Mouse (Mus musculus) forebrain, embryonic 14.5 days (tissue): ENCODE measurements around the gene Pkd1l1. TPM values are rescaled to one million over a fixed set of nuclear protein-coding genes. Genes with fewer than 3 reads are reported as not detected.

Source experiments
- ATAC-seq: fragments of 200-750 bp; cut with Nextera tagmentation; 2 replicates; pipeline ENCODE4 v1.8.0; 2017; ENCODE audit warnings: mild to moderate bottlenecking, moderate library complexity
- DNase-seq: peaks from one replicate; pipeline ENCODE4 v3.0.0-alpha.2; 2015; ENCODE audit warnings: low spot score
- H3K27ac ChIP-seq: fragments of 300-500 bp; sonication (generic); 2 replicates; pipeline ENCODE4 v1.5.1; 2014; ENCODE audit warnings: low read depth, mild to moderate bottlenecking, control low read depth, low read length, moderate library complexity
- H3K27me3 ChIP-seq: fragments of 300-500 bp; sonication (generic); replicated peaks from 2 replicates; pipeline ENCODE4 v1.6.1; 2014; ENCODE audit warnings: low read length, control low read depth, mixed read lengths; ENCODE audit not compliant: control insufficient read depth, insufficient read depth
- H3K36me3 ChIP-seq: fragments of 300-500 bp; sonication (generic); 2 replicates; pipeline ENCODE4 v1.6.1; 2014; ENCODE audit warnings: low read length, control low read depth; ENCODE audit not compliant: control insufficient read depth, insufficient read depth
- H3K4me1 ChIP-seq: fragments of 300-500 bp; sonication (generic); 2 replicates; pipeline ENCODE4 v1.6.1; 2014; ENCODE audit warnings: antibody characterized with exemption, low read length, control low read depth; ENCODE audit not compliant: control insufficient read depth, insufficient read depth
- H3K4me2 ChIP-seq: fragments of 300-500 bp; sonication (generic); 2 replicates; pipeline ENCODE4 v1.6.1; 2014; ENCODE audit warnings: mild to moderate bottlenecking, control low read depth, low read length
- H3K4me3 ChIP-seq: fragments of 300-500 bp; sonication (generic); 2 replicates; pipeline ENCODE4 v1.5.1; 2014; ENCODE audit warnings: low read depth, low read length, control low read depth
- H3K9ac ChIP-seq: fragments of 300-500 bp; sonication (generic); 2 replicates; pipeline ENCODE4 v1.6.1; 2014; ENCODE audit warnings: mild to moderate bottlenecking, low read length, control low read depth, moderate library complexity
- H3K9me3 ChIP-seq: fragments of 300-500 bp; sonication (generic); replicated peaks from 2 replicates; pipeline ENCODE4 v1.6.1; 2016; ENCODE audit warnings: low read length, control low read depth, mixed read lengths; ENCODE audit not compliant: control insufficient read depth
- WGBS: fragments of 180-500 bp; shearing (Covaris S2); extraction: QIAGEN DNeasy Blood & Tissue Kit; methylation state at CpG from one replicate; pipeline ENCODE4 v1.1.7; 2014; 5-methylcytosine and 5-hydroxymethylcytosine counted together
- polyA plus RNA-seq: library from polyadenylated mRNA; unstranded; fragments of >200 nt; fragmentation: Nextera tagmentation; extraction: Ambion mirVana; gene quantifications from 2 replicates; pipeline ENCODE4 v1.2.1, GENCODE M21; 2014

Pkd1l1 gene
- polyA plus RNA-seq, 1 experiment from 2014 or later, result 0.08 TPM

- H3K27me3 ChIP-seq, result no peaks in the 10 kb centered on the region
- no peak overlapping the region for H3K27ac ChIP-seq
- no peaks in the 10 kb centered on the region for H3K4me1 ChIP-seq
- H3K36me3 ChIP-seq, result no peaks in the 10 kb centered on the region
- no peaks in the 10 kb centered on the region for H3K9me3 ChIP-seq
- no peak for DNase-seq
- H3K4me3 ChIP-seq, result no peak overlapping the region
- no peak overlapping the region for H3K9ac ChIP-seq
- no peak overlapping the region for H3K4me2 ChIP-seq
- no peak for ATAC-seq
These were observed 125.0 kb downstream of the Pkd1l1 start for GRCm38 (mm10) chr11:8848049-8848448.

- no peak overlapping the region for H3K4me3 ChIP-seq
- H3K27me3 ChIP-seq, result no peaks in the 10 kb centered on the region
- DNase-seq, result no peak
- H3K9ac ChIP-seq, result no peak overlapping the region
- no peaks in the 10 kb centered on the region for H3K9me3 ChIP-seq
- no peaks in the 10 kb centered on the region for H3K4me1 ChIP-seq
- no peaks in the 10 kb centered on the region for H3K36me3 ChIP-seq
- WGBS, result 91% methylated on average over 2 of the region's 2 CpGs
- no peak overlapping the region for H3K27ac ChIP-seq
- H3K4me2 ChIP-seq, result no peak overlapping the region
- no peak for ATAC-seq
These were observed 125.4 kb downstream of the Pkd1l1 start for GRCm38 (mm10) chr11:8847627-8848026.

GRCm38 (mm10) chr11:8836176-8836575 is 136.9 kb downstream of the Pkd1l1 start:
- H3K27me3 ChIP-seq, result no peaks in the 10 kb centered on the region
- no peak overlapping the region for H3K9ac ChIP-seq
- 96% methylated on average over 6 of the region's 6 CpGs for WGBS
- no peaks in the 10 kb centered on the region for H3K4me1 ChIP-seq
- no peaks in the 10 kb centered on the region for H3K36me3 ChIP-seq
- no peak overlapping the region for H3K4me2 ChIP-seq
- no peak for ATAC-seq
- H3K9me3 ChIP-seq, result no peaks in the 10 kb centered on the region
- no peak for DNase-seq
- H3K27ac ChIP-seq, result no peak overlapping the region
- no peak overlapping the region for H3K4me3 ChIP-seq

GRCm38 (mm10) chr11:8834121-8834520 is 138.9 kb downstream of the Pkd1l1 start:
- H3K27ac ChIP-seq, result no peak overlapping the region
- H3K4me1 ChIP-seq, result no peaks in the 10 kb centered on the region
- no peaks in the 10 kb centered on the region for H3K9me3 ChIP-seq
- no peak overlapping the region for H3K4me2 ChIP-seq
- no peak overlapping the region for H3K9ac ChIP-seq
- ATAC-seq, result no peak
- H3K27me3 ChIP-seq, result no peaks in the 10 kb centered on the region
- no peak overlapping the region for H3K4me3 ChIP-seq
- no peaks in the 10 kb centered on the region for H3K36me3 ChIP-seq
- no peak for DNase-seq
- WGBS, result 81% methylated on average over 4 of the region's 4 CpGs

- no peaks in the 10 kb centered on the region for H3K36me3 ChIP-seq
- ATAC-seq, result no peak
- no peaks in the 10 kb centered on the region for H3K27me3 ChIP-seq
- H3K4me2 ChIP-seq, result no peak overlapping the region
- no peak overlapping the region for H3K4me3 ChIP-seq
- H3K9me3 ChIP-seq, result no peaks in the 10 kb centered on the region
- no peaks in the 10 kb centered on the region for H3K4me1 ChIP-seq
- no peak overlapping the region for H3K9ac ChIP-seq
- DNase-seq, result no peak
- no peak overlapping the region for H3K27ac ChIP-seq
- 70% methylated on average over 4 of the region's 4 CpGs for WGBS
These were observed 142.5 kb downstream of the Pkd1l1 start for GRCm38 (mm10) chr11:8830551-8830950.

GRCm38 (mm10) chr11:8829561-8829960 is 143.5 kb downstream of the Pkd1l1 start:
- H3K9ac ChIP-seq, result no peak overlapping the region
- WGBS, result 95% methylated on average over 3 of the region's 3 CpGs
- H3K4me1 ChIP-seq, result no peaks in the 10 kb centered on the region
- H3K36me3 ChIP-seq, result no peaks in the 10 kb centered on the region
- H3K4me3 ChIP-seq, result no peak overlapping the region
- no peak for ATAC-seq
- H3K27ac ChIP-seq, result no peak overlapping the region
- H3K27me3 ChIP-seq, result no peaks in the 10 kb centered on the region
- DNase-seq, result no peak
- H3K9me3 ChIP-seq, result no peaks in the 10 kb centered on the region
- no peak overlapping the region for H3K4me2 ChIP-seq

GRCm38 (mm10) chr11:8828836-8829526 is 144.1 kb downstream of the Pkd1l1 start:
- DNase-seq (no peak), ATAC-seq (no peak)
- H3K4me2 ChIP-seq, result no peak overlapping the region
- H3K9ac ChIP-seq, result no peak overlapping the region
- H3K27ac ChIP-seq, result no peak overlapping the region
- WGBS, result 90% methylated on average over 9 of the region's 9 CpGs
- H3K36me3 ChIP-seq, result no peaks in the 10 kb centered on the region
- no peaks in the 10 kb centered on the region for H3K9me3 ChIP-seq
- no peak overlapping the region for H3K4me3 ChIP-seq
- H3K27me3 ChIP-seq, result no peaks in the 10 kb centered on the region
- H3K4me1 ChIP-seq, result no peaks in the 10 kb centered on the region

- WGBS, result 85% methylated on average over 5 of the region's 5 CpGs
- no peaks in the 10 kb centered on the region for H3K27me3 ChIP-seq
- no peak overlapping the region for H3K4me2 ChIP-seq
- no peak overlapping the region for H3K27ac ChIP-seq
- no peak overlapping the region for H3K9ac ChIP-seq
- ATAC-seq (no peak), DNase-seq (no peak)
- no peaks in the 10 kb centered on the region for H3K4me1 ChIP-seq
- H3K36me3 ChIP-seq, result no peaks in the 10 kb centered on the region
- no peaks in the 10 kb centered on the region for H3K9me3 ChIP-seq
- H3K4me3 ChIP-seq, result no peak overlapping the region
These were observed 146.5 kb downstream of the Pkd1l1 start for GRCm38 (mm10) chr11:8826609-8827008.

- no peak for DNase-seq
- H3K9ac ChIP-seq, result no peak overlapping the region
- no peak overlapping the region for H3K4me2 ChIP-seq
- H3K27me3 ChIP-seq, result no peaks in the 10 kb centered on the region
- no peak overlapping the region for H3K4me3 ChIP-seq
- H3K9me3 ChIP-seq, result no peaks in the 10 kb centered on the region
- H3K36me3 ChIP-seq, result no peaks in the 10 kb centered on the region
- no peak for ATAC-seq
- WGBS, result 86% methylated on average over 3 of the region's 3 CpGs
- H3K4me1 ChIP-seq, result no peaks in the 10 kb centered on the region
- H3K27ac ChIP-seq, result no peak overlapping the region
These were observed 147.0 kb downstream of the Pkd1l1 start for GRCm38 (mm10) chr11:8826046-8826445.
